Mouse (Mus musculus): ENCODE data around the gene Manba. TPM values are rescaled to one million over a fixed set of nuclear protein-coding genes. Genes with fewer than 3 reads are reported as not detected.

Manba gene
- total and polyA plus RNA-seq, 2 experiments from 2014 or later, result 7.0 to 10.7 TPM

GRCm38 (mm10) chr3:135602731-135603130, 117.3 kb downstream of the Manba start:
- 83% methylated on average over 10 of the region's 10 CpGs for WGBS
- Histone ChIP-seq H3K9ac (replicated peaks; ENCODE audit: low read length) (no peak overlapping the region), H3K9me3 (ENCODE audit: low read length) (no peaks in the 10 kb centered on the region), H3K36me3 (ENCODE audit: insufficient read depth, low read length) (peaks cover 44% of the 10 kb centered on the region), H3K27me3 (ENCODE audit: insufficient read depth, low read length) (no peaks in the 10 kb centered on the region), H3K27ac (no peak overlapping the region), H3K4me1 (ENCODE audit: insufficient read depth, low read length) (no peaks in the 10 kb centered on the region), H3K4me2 (ENCODE audit: low read depth, low read length) (no peak overlapping the region), H3K4me3 (ENCODE audit: low read length) (no peak overlapping the region)
- TF ChIP-seq CTCF (IDR thresholded peaks at IDR 0.05; ENCODE audit: low read depth), result no peak
- ATAC-seq (no peak), DNase-seq (ENCODE audit: low spot score) (no peak)

GRCm38 (mm10) chr3:135604626-135605417, 119.4 kb downstream of the Manba start:
- H3K36me3 ChIP-seq (ENCODE audit: insufficient read depth, low read length), result peaks cover 42% of the 10 kb centered on the region
- no peak for TF ChIP-seq CTCF (IDR thresholded peaks at IDR 0.05; ENCODE audit: low read depth)
- no peak overlapping the region for H3K27ac ChIP-seq
- H3K9ac ChIP-seq (replicated peaks; ENCODE audit: low read length), result no peak overlapping the region
- H3K9me3 ChIP-seq (ENCODE audit: low read length), result no peaks in the 10 kb centered on the region
- DNase-seq (ENCODE audit: low spot score) (no peak), ATAC-seq (no peak)
- no peak overlapping the region for H3K4me3 ChIP-seq (ENCODE audit: low read length)
- WGBS, result 86% methylated on average over 10 of the region's 10 CpGs
- H3K4me2 ChIP-seq (ENCODE audit: low read depth, low read length), result no peak overlapping the region
- no peaks in the 10 kb centered on the region for H3K27me3 ChIP-seq (ENCODE audit: insufficient read depth, low read length)
- no peaks in the 10 kb centered on the region for H3K4me1 ChIP-seq (ENCODE audit: insufficient read depth, low read length)

- no peak overlapping the region for H3K9ac ChIP-seq (replicated peaks; ENCODE audit: low read length)
- ATAC-seq (no peak), DNase-seq (ENCODE audit: low spot score) (no peak)
- 87% methylated on average over 4 of the region's 4 CpGs for WGBS
- H3K4me2 ChIP-seq (ENCODE audit: low read depth, low read length), result no peak overlapping the region
- no peak overlapping the region for H3K27ac ChIP-seq
- no peak for TF ChIP-seq CTCF (IDR thresholded peaks at IDR 0.05; ENCODE audit: low read depth)
- H3K4me3 ChIP-seq (ENCODE audit: low read length), result no peak overlapping the region
- H3K27me3 ChIP-seq (ENCODE audit: insufficient read depth, low read length), result no peaks in the 10 kb centered on the region
- no peaks in the 10 kb centered on the region for H3K4me1 ChIP-seq (ENCODE audit: insufficient read depth, low read length)
- H3K36me3 ChIP-seq (ENCODE audit: insufficient read depth, low read length), result peaks cover 37% of the 10 kb centered on the region
- H3K9me3 ChIP-seq (ENCODE audit: low read length), result no peaks in the 10 kb centered on the region
Measured at GRCm38 (mm10) chr3:135605474-135605873, 120.1 kb downstream of the Manba start.

- no peaks in the 10 kb centered on the region for H3K9me3 ChIP-seq (ENCODE audit: low read length)
- H3K4me1 ChIP-seq (ENCODE audit: insufficient read depth, low read length), result no peaks in the 10 kb centered on the region
- H3K27ac ChIP-seq, result no peak overlapping the region
- H3K27me3 ChIP-seq (ENCODE audit: insufficient read depth, low read length), result no peaks in the 10 kb centered on the region
- peaks cover 34% of the 10 kb centered on the region; the same call in 1 of the 2 replicates for H3K36me3 ChIP-seq (ENCODE audit: insufficient read depth, low read length)
- no peak overlapping the region for H3K9ac ChIP-seq (replicated peaks; ENCODE audit: low read length)
- no peak overlapping the region for H3K4me2 ChIP-seq (ENCODE audit: low read depth, low read length)
- no peak for TF ChIP-seq CTCF (IDR thresholded peaks at IDR 0.05; ENCODE audit: low read depth)
- whole genome bisulfite sequencing, result 88% methylated on average over 8 of the region's 8 CpGs
- no peak for ATAC-seq
- no peak for DNase-seq (ENCODE audit: low spot score)
- no peak overlapping the region for H3K4me3 ChIP-seq (ENCODE audit: low read length)
Measured at GRCm38 (mm10) chr3:135606592-135606991, 121.2 kb downstream of the Manba start.

DNA sequence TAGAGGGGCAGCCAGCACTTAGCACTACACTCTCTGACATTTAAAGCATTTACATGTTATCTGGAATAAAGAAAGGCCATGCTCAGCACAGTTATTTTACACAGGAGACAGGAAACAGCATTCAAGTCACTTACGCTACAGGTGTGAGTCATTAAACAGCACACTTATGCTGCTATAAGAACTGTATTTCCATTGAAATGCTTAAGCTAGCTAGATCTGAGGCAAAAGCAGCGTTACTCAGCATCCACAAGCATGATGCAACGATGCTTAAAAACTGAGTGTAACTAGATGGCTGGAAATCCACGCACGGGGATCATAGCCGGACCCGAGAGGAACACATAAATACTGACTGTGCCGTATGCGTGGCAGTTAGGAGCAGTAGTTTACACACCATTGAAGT, 121.6 kb downstream of the Manba start:
- H3K27ac ChIP-seq, result no peak overlapping the region
- WGBS, result 89% methylated on average over 9 of the region's 9 CpGs
- H3K4me2 ChIP-seq (ENCODE audit: low read depth, low read length), result no peak overlapping the region
- DNase-seq (ENCODE audit: low spot score) (no peak), ATAC-seq (no peak)
- TF ChIP-seq CTCF (IDR thresholded peaks at IDR 0.05; ENCODE audit: low read depth), result no peak
- H3K9me3 ChIP-seq (ENCODE audit: low read length), result no peaks in the 10 kb centered on the region
- H3K27me3 ChIP-seq (ENCODE audit: insufficient read depth, low read length), result no peaks in the 10 kb centered on the region
- H3K36me3 ChIP-seq (ENCODE audit: insufficient read depth, low read length), result peaks cover 33% of the 10 kb centered on the region; the same call in 1 of the 2 replicates
- H3K9ac ChIP-seq (replicated peaks; ENCODE audit: low read length), result no peak overlapping the region
- H3K4me1 ChIP-seq (ENCODE audit: insufficient read depth, low read length), result no peaks in the 10 kb centered on the region
- no peak overlapping the region for H3K4me3 ChIP-seq (ENCODE audit: low read length)

DNA sequence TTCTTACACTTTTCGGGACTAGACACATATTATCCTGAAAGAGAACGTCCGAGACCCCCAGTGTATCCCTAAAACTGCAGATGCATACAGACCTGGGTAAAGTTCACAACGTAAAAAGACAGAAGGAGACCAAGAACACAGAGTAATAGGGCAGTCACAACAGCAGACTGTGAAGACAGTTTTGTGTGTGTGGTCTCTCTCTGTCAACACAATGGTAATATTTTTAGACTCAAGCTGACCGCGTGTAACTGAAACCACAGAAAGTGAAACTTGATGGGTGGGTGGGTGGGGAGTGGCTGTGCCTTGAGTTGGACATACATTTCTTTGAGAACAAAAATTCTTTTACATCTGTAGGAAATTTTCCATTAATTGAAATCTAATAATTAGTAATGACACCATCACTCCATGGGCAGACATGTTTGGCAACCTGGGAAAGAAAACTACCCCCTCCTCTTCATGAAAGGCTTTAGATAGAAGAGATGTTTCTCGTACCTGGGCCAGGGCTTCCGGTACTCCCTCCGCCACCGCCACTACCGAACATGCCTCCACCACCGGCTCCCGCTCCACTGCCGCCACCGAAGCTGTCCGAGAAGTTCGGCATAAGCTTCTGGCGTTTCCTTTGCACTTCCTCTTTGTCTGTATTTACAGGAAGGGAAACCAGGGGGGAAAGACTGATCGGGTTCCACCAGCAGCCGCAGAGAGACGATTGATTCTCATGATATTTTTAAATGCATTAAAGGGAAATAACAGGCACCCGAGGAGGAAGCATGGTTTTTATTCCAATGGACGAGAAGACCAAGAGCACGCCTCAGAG, 122.5 kb downstream of the Manba start:
- ATAC-seq (no peak), DNase-seq (ENCODE audit: low spot score) (no peak)
- Histone ChIP-seq H3K27ac (no peak overlapping the region), H3K4me1 (ENCODE audit: insufficient read depth, low read length) (no peaks in the 10 kb centered on the region), H3K4me2 (ENCODE audit: low read depth, low read length) (no peak overlapping the region), H3K4me3 (ENCODE audit: low read length) (no peak overlapping the region), H3K9ac (replicated peaks; ENCODE audit: low read length) (no peak overlapping the region), H3K36me3 (ENCODE audit: insufficient read depth, low read length) (peaks cover 33% of the 10 kb centered on the region), H3K9me3 (ENCODE audit: low read length) (no peaks in the 10 kb centered on the region), H3K27me3 (ENCODE audit: insufficient read depth, low read length) (no peaks in the 10 kb centered on the region)
- WGBS, result 92% methylated on average over 24 of the region's 24 CpGs
- TF ChIP-seq CTCF (IDR thresholded peaks at IDR 0.05; ENCODE audit: low read depth), result no peak
